Mouse (Mus musculus): Measurements from ENCODE around the gene Tardbp. TPM values are rescaled to one million over a fixed set of nuclear protein-coding genes. Genes with fewer than 3 reads are reported as not detected.

Tardbp gene
- total and polyA plus RNA-seq, 3 experiments: 176 to 618 (median 341) TPM

- TF ChIP-seq CTCF (conservative IDR thresholded peaks at IDR 0.05 in 1 of 2, IDR thresholded peaks at IDR 0.05 in 1 of 2; ENCODE audit: low read depth in 2 of 2, low read length in 2 of 2) (no peak), IRF4 (IDR thresholded peaks at IDR 0.05; ENCODE audit: low read depth, low read length) (no peak), TCF12 (IDR thresholded peaks at IDR 0.05; ENCODE audit: low read depth, low read length) (no peak), CHD1 (IDR thresholded peaks at IDR 0.05; ENCODE audit: low read depth, low read length) (no peak), HCFC1 (IDR thresholded peaks at IDR 0.05; ENCODE audit: low read depth, low read length) (no peak), RCOR1 (conservative IDR thresholded peaks at IDR 0.05; ENCODE audit: low read depth, low read length) (no peak), JUND (conservative IDR thresholded peaks at IDR 0.05; ENCODE audit: low read depth, low read length) (no peak), GABPA (IDR thresholded peaks at IDR 0.05; ENCODE audit: insufficient replicate concordance, low read depth, low read length) (no peak), JUN (IDR thresholded peaks at IDR 0.05; ENCODE audit: insufficient read depth, low read depth, low read length) (no peak), MAFK (IDR thresholded peaks at IDR 0.05; ENCODE audit: insufficient replicate concordance, low read length) (no peak), ZMIZ1 (IDR thresholded peaks at IDR 0.05; ENCODE audit: low read depth, low read length) (no peak), TBP (conservative IDR thresholded peaks at IDR 0.05; ENCODE audit: low read depth, low read length) (no peak), USF2 (conservative IDR thresholded peaks at IDR 0.05; ENCODE audit: low read depth, low read length) (no peak)
- dilution Hi-C loops (cut with MboI; ENCODE audit: extremely low pct_ligation_motif_present, extremely low pct_unique_long_range_greater_than_20kb, low sequenced_read_pairs): no loop called here
- peaks cover 4 to 27% of the 10 kb centered on the region in 2 experiments; a peak in 3 of 4 replicates for H3K4me1 ChIP-seq (ENCODE audit: control insufficient read depth in 1 of 2, insufficient read depth in 2 of 2)
- H3K79me2 ChIP-seq (replicated peaks; ENCODE audit: control insufficient read depth, extremely low read depth, insufficient read depth, poor library complexity, severe bottlenecking): no peaks in the 10 kb centered on the region
- no peak overlapping the region for H3K27ac ChIP-seq (ENCODE audit: insufficient read depth, low read depth)
- H3K4me3 ChIP-seq (replicated peaks in 1 of 3; ENCODE audit: low read depth in 2 of 3, low read length in 2 of 3, poor library complexity in 1 of 3): no peak overlapping the region
- no peak overlapping the region for H3K9ac ChIP-seq (ENCODE audit: insufficient read depth, low read depth)
- H3K9me3 ChIP-seq (replicated peaks; ENCODE audit: low read length): peaks cover 6% of the 10 kb centered on the region
- H3K36me3 ChIP-seq (replicated peaks in 1 of 2; ENCODE audit: control insufficient read depth in 1 of 2, insufficient read depth in 1 of 2, low read length in 1 of 2): peaks cover 10 to 31% of the 10 kb centered on the region in 2 experiments
- in situ Hi-C loops (cut with MboI; ENCODE audit: low pct_ligation_motif_present, low pct_unique_long_range_greater_than_20kb, low sequenced_read_pairs): loop anchor here (25.0 kb wide), 1 partner anchor 441 kb away; the partner anchor contains the start of genes Fbxo2, Fbxo44 and Fbxo6
- no peaks in the 10 kb centered on the region for H3K27me3 ChIP-seq (replicated peaks)
- no peak for DNase-seq (ENCODE audit: extremely low read depth)
- H3K4me2 ChIP-seq (ENCODE audit: insufficient read depth, low read depth, poor library complexity, severe bottlenecking): no peak overlapping the region
Measured at GRCm38 (mm10) chr4:148603376-148604139, 23.3 kb downstream of the Tardbp start.

DNA sequence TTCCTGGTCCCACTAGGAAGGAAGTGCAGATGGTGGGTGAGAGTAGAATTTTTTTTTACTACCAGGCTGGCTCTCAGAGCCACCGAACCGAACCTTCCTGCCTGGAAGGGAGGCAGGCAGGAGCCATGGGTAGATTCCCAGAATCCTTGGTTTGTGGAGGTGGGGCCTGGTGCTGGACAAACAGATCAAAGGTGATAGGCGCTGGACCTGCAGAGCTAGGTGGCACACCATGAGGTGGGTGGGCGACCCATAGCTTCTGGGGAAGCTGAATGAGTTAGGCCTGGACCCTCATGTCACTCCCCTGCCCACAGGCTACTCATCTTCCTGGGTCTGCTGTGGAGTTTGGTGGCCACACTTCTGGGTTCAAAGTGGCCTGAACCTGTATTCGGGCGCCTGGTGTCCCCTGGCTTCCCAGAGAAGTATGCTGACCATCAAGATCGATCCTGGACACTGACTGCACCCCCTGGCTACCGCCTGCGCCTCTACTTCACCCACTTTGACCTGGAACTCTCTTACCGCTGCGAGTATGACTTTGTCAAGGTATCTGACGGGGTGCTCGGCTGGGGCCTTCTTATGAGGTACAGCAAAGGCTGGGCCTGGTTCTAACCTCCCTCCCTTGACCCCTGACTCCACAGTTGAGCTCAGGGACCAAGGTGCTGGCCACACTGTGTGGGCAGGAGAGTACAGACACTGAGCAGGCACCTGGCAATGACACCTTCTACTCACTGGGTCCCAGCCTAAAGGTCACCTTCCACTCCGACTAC is 24.3 kb downstream of the Tardbp start, which contains the start of gene Masp2:
Masp2 (plus strand) TSS at position 198 of the 764 bp plus-strand sequence.
- Histone ChIP-seq H3K4me1 (ENCODE audit: control insufficient read depth in 1 of 2, insufficient read depth in 2 of 2) (peaks cover 4 to 27% of the 10 kb centered on the region in 2 experiments; a peak in 3 of 4 replicates), H3K4me3 (replicated peaks in 1 of 3; ENCODE audit: low read depth in 2 of 3, low read length in 2 of 3, poor library complexity in 1 of 3) (no peak within 1 kb of the TSS), H3K36me3 (replicated peaks in 1 of 2; ENCODE audit: control insufficient read depth in 1 of 2, insufficient read depth in 1 of 2, low read length in 1 of 2) (peaks cover 17 to 40% of the 10 kb centered on the region in 2 experiments), H3K27ac (ENCODE audit: insufficient read depth, low read depth) (no peak within 1 kb of the TSS), H3K27me3 (replicated peaks) (no peaks in the 10 kb centered on the region), H3K79me2 (replicated peaks; ENCODE audit: control insufficient read depth, extremely low read depth, insufficient read depth, poor library complexity, severe bottlenecking) (no peaks in the 10 kb centered on the region), H3K9me3 (replicated peaks; ENCODE audit: low read length) (peaks cover 13% of the 10 kb centered on the region), H3K9ac (ENCODE audit: insufficient read depth, low read depth) (no peak within 1 kb of the TSS), H3K4me2 (ENCODE audit: insufficient read depth, low read depth, poor library complexity, severe bottlenecking) (no peak within 1 kb of the TSS)
- dilution Hi-C loops (cut with MboI; ENCODE audit: extremely low pct_ligation_motif_present, extremely low pct_unique_long_range_greater_than_20kb, low sequenced_read_pairs) (no loop called here), in situ Hi-C loops (cut with MboI; ENCODE audit: low pct_ligation_motif_present, low pct_unique_long_range_greater_than_20kb, low sequenced_read_pairs) (loop anchor here (25.0 kb wide), 1 partner anchor 440 kb away; the partner anchor contains the start of genes Fbxo2, Fbxo44 and Fbxo6)
- TF ChIP-seq ZNF384 (IDR thresholded peaks at IDR 0.05; ENCODE audit: low read depth, low read length): no peak
- no peak for TF ChIP-seq GABPA (IDR thresholded peaks at IDR 0.05; ENCODE audit: insufficient replicate concordance, low read depth, low read length)
- no peak for TF ChIP-seq ETS1 (conservative IDR thresholded peaks at IDR 0.05; ENCODE audit: low read depth, low read length)
- no peak for TF ChIP-seq CHD2 (IDR thresholded peaks at IDR 0.05; ENCODE audit: low read length)
- no peak for TF ChIP-seq IRF4 (IDR thresholded peaks at IDR 0.05; ENCODE audit: low read depth, low read length)
- no peak for TF ChIP-seq MEF2A (IDR thresholded peaks at IDR 0.05; ENCODE audit: borderline replicate concordance, low read depth, low read length)
- no peak for TF ChIP-seq BHLHE40 (IDR thresholded peaks at IDR 0.05; ENCODE audit: low read depth, low read length)
- TF ChIP-seq RCOR1 (conservative IDR thresholded peaks at IDR 0.05; ENCODE audit: low read depth, low read length): no peak
- DNase-seq (ENCODE audit: extremely low read depth): no peak
